Mouse (Mus musculus) cerebellum, adult 11 months (tissue): ENCODE measurements around the gene Ccdc51.

ENCODE experiments used
- DNase-seq: peaks from one replicate; pipeline ENCODE4 v3.0.0; 2022

The Ccdc51 gene

GRCm38 (mm10) chr9:109098366-109098765, 16.1 kb downstream of the Ccdc51 start:
- DNase-seq: no peak

- DNase-seq: no peak
Observed at GRCm38 (mm10) chr9:109098969-109099368, 16.7 kb downstream of the Ccdc51 start.

GRCm38 (mm10) chr9:109100307-109100928, 18.1 kb downstream of the Ccdc51 start:
- DNase-seq: no peak

DNA sequence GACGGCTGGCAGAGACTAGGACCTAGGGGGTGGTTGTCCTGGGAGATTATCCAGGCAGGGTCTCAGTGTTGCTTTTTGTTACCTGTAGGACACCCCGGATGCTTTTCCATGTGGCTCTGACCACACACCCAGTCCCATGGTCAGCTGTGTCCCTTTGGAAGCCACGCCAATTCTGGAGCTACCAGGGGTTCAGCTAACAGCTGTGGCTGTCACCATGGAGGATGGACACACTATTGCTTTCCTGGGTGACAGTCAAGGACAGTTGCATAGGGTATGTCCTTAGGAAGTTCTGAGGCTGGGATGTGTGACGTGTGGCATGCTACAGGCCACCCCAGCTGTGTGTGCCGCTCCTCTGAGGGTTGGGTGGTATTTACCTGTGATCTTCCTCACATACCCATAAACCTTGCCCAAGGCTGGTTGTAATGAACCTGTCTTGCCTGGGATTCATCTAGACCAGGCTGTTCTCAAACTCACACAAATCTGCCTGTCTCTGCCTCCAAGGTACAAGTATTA, 19.7 kb downstream of the Ccdc51 start:
- DNase-seq: no peak

- DNase-seq: no peak
Observed at GRCm38 (mm10) chr9:109102541-109102940, 20.2 kb downstream of the Ccdc51 start.

DNA sequence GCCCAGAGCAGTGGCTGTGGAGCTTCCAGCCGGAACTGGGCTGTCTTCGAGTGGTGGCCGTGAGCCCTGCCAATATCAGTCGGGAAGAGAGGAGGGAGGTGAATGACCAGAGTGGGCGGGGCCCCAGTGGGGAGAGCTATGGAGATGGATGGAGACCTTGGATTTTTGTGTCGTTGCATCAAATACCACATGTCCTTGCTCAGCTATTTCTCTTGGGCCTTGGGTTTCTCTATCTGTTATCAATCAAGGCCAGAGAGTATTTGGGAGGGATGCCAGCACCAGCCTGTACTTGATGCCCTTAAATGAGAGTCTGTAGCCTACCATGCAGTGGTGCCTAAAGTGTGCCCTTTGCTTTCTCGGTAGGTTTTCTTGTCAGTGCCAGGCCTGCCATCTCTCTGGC, 21.0 kb downstream of the Ccdc51 start:
- no peak for DNase-seq

DNA sequence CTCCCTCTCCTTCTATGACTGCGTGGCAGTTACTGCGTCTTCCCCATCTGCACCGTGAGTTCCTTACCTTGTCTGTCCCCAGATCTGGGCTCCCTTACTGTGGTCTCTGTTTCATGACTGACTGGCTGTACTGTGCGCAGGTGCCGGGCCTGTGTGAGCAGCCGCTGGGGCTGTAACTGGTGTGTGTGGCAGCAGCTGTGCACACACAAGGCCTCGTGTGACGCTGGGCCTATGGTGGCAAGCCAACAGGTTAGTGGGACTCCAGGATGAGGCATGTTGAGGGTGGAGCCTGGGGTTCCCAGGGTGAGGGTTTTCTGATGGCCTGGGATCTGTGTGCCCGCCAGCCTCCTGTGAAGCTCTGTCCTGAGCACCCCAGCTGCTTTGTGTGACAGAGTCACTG, 21.8 kb downstream of the Ccdc51 start:
- no peak for DNase-seq

- DNase-seq: no peak
Observed at GRCm38 (mm10) chr9:109105011-109105410, 22.7 kb downstream of the Ccdc51 start.

GRCm38 (mm10) chr9:109105648-109106047, 23.4 kb downstream of the Ccdc51 start:
- no peak for DNase-seq

DNA sequence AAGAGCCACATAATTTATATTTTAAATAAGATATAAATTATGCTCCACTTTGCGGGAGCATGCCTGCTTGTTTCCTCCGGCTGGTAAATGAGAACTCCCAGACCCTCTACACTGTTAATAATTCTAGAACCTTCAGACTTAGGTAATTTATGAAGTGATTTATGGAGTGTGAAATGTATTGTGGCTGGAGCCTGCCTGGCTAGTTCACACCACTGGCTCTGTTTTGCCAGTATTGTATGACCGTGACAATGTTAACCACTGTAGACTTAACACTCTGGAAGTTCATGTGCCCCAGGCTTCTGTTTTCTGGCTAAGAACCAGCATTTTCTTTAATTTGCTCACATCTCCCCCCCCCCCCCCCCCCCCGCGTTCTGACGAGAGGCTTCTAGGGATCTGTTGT, 25.0 kb downstream of the Ccdc51 start:
- no peak for DNase-seq

- DNase-seq: no peak
Observed at GRCm38 (mm10) chr9:109110240-109110639, 27.9 kb downstream of the Ccdc51 start.

DNA sequence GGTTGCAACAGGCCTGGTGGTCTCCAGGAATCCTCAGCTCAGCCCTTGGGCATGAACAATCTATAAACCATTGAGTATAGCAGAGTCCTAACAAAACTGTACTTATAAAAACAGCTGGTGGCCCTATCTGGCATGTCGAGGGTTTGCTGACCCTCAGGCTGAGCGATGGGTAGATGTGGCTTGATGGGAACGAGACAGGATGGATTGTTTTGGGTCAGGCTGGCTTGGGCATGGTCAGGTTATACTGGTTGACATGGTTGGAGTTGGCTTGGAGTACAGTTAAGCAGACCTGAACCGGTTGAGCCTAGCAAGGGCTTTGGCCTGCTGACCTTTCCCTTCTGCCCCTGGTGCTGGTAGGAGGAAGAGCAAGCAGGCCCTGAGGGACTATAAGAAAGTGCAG, 28.8 kb downstream of the Ccdc51 start:
- DNase-seq: no peak

DNA sequence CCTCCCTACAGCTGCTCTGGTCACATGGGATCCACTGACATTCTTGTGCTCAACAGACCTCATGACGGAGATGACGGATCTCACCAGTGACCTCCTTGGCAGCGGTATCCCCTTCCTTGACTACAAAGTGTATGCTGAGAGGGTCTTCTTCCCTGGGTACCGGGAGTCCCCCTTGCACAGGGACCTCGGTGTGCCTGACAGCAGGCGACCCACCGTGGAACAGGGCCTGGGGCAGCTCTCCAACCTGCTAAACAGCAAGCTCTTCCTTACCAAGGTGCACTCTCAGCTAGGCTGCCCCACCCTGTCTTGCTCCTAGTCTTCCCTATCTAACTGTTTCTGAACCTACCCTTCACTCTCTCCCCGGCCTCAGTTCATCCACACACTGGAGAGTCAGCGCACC, 29.3 kb downstream of the Ccdc51 start:
- DNase-seq: no peak

DNA sequence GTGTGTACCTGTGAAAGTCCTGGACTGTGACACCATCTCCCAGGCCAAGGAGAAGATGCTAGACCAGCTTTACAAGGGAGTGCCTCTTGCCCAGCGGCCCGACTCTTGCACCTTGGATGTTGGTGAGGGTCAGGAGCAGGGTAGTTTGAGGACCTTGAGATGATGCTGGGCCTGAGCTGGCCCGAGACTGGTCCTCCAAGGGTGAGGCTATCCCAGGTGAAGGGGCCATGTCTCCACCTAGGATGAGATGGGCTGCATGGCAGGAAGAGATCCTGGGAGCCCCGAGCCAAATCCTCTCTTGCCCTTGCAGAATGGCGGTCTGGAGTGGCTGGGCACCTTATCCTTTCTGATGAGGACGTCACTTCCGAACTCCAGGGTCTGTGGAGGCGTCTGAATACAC, 31.0 kb downstream of the Ccdc51 start:
- DNase-seq: no peak

DNA sequence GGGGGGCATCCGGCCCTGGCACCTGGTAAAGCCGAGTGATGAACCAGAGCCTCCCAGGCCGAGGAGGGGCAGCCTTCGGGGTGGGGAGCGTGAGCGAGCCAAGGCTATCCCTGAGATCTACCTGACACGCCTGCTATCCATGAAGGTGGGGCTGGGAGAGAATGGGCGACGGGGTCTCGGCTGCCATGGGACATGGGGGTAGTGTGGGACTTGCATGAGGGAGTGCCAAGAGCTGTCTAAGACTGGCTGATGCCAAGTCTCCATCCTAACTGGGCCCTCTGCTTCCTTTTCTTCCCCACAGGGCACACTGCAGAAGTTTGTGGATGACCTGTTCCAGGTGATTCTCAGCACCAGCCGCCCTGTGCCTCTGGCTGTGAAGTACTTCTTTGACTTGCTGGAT, 32.0 kb downstream of the Ccdc51 start:
- no peak for DNase-seq

- DNase-seq: no peak
Observed at GRCm38 (mm10) chr9:109114871-109115270, 32.6 kb downstream of the Ccdc51 start.

DNA sequence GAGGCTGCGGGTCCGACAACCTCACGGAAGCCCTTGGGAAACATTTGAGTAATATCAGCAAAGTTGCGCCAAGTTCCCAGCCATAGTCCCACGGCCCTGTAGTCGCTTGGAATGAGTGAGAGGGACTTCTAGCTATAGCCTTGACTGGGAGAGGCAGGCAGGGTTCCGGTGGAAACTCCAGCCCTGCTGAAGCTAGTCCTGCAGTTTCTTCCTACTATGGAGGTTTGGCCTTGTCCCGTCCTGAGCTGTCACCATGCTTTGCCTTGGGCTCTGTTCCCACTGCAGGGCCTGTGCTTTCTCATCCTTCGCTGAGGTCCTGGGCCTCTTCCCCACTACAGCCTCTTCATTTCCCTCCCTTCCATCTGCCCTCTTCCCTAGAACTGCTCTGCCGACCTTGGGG, 33.9 kb downstream of the Ccdc51 start:
- no peak for DNase-seq

DNA sequence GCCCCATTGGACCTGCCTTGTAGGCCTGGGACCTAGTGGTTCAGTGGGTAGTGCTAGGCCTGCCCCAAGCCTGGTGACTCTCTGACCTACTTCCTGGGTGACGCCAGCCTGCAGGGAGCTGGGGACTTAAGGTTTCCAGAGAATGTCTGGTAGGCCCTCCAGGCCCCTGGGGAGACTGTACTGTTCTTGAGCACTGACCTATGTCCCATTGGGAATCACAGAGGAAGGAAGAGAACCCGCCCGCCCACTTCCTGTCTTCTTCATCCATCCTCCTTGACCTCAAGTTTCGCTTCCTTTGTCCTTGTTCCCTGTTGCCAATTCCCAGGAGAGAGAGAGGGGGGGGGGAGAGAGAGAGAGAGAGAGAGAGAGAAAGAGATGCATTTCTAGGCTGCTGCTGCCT, 35.8 kb downstream of the Ccdc51 start:
- DNase-seq: no peak

- DNase-seq: no peak
Observed at GRCm38 (mm10) chr9:109119571-109119970, 37.3 kb downstream of the Ccdc51 start.

GRCm38 (mm10) chr9:109120956-109121355, 38.7 kb downstream of the Ccdc51 start:
- DNase-seq: no peak

GRCm38 (mm10) chr9:109122553-109123085, 40.3 kb downstream of the Ccdc51 start:
- DNase-seq: peak; percentile 22

GRCm38 (mm10) chr9:109123266-109123665, 41.0 kb downstream of the Ccdc51 start:
- DNase-seq: no peak

DNA sequence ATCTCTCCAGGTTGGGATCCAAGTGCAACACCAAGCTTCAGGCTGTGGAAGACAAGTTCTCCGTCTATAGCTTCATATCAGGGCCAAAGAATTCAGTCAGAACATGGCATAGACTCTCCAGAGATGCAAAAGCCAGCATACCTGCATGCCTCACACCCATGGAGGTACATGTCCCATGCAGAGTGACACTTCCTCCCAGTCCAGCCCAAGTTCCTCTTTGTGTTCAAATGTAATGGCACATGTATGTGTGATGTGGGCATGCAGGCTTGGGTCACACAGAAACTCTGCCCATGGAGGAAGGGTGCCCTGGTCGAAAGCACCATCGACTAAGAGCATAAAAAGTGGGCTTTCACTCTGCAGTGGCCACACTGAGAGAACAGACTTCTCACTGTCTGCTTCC, 41.9 kb downstream of the Ccdc51 start:
- no peak for DNase-seq

DNA sequence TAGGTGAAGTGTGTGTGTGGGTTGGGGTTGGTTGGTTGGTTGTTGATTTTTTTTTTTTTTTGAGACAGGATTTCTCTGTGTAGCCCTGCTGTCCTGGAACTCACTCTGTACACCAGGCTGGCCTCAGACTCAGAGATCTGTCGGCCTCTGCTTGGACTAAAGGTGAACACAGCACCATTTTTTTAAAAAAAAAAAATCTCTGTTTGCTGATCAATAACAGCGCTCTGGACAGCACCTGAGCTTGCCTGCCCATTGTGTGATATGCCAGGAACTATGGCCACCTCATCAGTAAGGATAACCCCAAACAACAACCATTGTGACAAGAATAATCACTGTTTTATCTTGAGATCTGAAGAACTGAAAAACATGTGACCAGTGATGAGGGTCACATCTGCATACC, 42.8 kb downstream of the Ccdc51 start:
- DNase-seq: no peak

DNA sequence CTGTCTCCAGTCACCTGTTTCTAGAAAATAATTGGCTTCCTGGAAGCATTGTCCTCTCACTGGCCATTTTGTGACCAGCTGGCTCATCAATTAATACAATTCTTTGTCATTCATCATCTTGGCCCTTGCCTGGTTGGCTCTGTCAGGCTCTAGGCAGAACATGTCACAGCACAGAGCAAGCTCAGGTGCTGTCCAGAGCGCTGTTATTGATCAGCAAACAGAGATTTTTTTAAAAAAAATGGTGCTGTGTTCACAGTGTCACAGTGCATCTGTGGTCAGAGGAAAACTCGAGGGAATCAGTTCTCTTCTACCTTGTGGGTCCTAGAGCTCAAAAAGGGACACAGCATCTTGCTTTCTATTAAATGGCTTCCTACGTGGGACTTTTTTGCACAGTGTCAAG, 43.2 kb downstream of the Ccdc51 start:
- no peak for DNase-seq
